Mouse (Mus musculus): ENCODE results near the gene Med29.
"Not testable (repeated sequence)": the region's sequence is repeated elsewhere in the genome, so short reads cannot be mapped to it uniquely, and the experiment has no call there.

Med29 gene

GRCm38 (mm10) chr7:28398000-28398399 is 5.5 kb upstream of the Med29 start:
- DNase-seq (ENCODE audit: low spot score) = no peak

GRCm38 (mm10) chr7:28395425-28395824 is 2.9 kb upstream of the Med29 start:
- no peak for DNase-seq (ENCODE audit: low spot score)

- no peak for DNase-seq (ENCODE audit: low spot score)
Measured at GRCm38 (mm10) chr7:28393272-28393951, 904 bp upstream of the Med29 start.

GRCm38 (mm10) chr7:28390331-28390730 is 2.2 kb downstream of the Med29 start:
- DNase-seq (ENCODE audit: low spot score) = no peak

DNA sequence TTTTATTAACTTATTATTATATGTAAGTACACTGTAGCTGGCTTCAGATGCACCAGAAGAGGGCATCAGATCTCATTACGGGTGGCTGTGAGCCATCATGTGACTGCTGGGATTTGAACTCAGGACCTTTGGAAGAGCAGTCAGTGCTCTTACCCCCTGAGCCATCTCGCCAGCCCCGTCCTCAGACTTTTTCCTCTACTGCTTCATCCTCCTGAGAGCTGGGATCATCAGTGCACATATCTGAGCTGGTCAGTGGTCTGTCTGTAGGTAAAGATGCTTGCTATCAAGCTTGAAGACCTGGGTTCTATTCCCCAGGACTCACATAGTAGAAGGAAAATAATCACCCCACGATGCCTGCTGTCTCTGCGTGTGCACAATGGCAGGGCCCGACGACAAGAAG is 5.1 kb downstream of the Med29 start:
- not testable (repeated sequence) for DNase-seq (ENCODE audit: low spot score)

DNA sequence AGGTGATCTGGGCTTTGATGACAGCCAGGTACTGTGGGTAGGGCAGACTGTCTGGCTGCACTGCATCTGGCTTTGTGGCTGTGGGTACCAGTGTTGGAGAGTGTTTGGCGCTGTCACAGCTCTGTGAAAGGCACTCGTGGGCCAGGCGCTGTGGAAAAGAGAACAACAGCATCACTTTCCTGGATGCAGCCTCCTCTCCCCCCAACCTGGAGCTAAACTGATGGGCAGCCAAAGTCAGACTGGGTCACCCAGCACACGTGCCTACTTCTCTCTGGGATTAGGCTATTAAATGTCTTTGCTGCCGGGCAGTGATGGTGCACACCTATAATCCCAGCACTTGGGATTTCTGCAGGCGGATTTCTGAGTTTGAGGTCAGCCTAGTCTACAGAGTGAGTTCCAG is 5.6 kb downstream of the Med29 start:
- DNase-seq (ENCODE audit: low spot score) = not testable (repeated sequence)

DNA sequence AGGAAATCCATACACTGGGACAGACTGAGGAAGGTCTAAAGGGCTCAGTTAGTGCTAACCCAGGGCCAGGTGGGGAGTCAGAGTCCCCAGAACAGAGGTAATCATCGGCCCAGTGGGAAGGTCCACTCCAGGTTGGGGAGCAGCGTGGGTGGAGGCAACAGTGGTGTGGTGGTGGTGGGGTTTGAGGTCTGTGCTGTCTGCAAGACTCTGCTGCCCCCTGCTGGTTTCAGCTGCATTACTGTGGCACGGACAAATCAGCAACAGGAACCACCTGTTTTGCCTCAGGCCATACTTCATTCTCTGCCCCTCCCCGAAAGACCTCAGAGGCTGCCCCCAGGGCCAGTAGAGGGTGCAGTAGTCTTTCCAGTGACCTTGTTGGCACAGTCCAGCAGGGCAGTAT is 6.0 kb downstream of the Med29 start:
- DNase-seq (ENCODE audit: low spot score) = peak; percentile 60

GRCm38 (mm10) chr7:28386007-28386406 is 6.5 kb downstream of the Med29 start:
- DNase-seq (ENCODE audit: low spot score) = no peak

- DNase-seq (ENCODE audit: low spot score) = no peak
Measured at GRCm38 (mm10) chr7:28385196-28385595, 7.3 kb downstream of the Med29 start.

DNA sequence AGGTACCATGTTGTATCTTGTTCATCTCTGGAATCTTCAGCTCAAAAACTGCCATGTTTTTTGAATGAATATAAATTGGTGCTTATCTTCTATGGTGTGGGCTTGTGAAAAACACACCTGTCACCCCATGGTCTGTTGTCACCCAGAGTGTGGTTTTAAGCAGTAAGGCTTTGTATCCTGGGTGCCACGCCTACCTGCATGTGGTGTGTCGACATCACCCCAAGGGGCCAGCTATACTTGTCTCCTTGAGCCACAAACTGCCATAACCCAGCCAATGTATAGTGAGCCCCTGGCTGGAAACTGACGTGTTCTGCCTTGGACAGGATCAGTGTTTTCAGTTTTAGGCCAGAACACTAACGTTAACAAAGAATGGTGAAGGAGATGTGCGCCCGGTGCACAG is 8.3 kb downstream of the Med29 start:
- no peak for DNase-seq (ENCODE audit: low spot score)

DNA sequence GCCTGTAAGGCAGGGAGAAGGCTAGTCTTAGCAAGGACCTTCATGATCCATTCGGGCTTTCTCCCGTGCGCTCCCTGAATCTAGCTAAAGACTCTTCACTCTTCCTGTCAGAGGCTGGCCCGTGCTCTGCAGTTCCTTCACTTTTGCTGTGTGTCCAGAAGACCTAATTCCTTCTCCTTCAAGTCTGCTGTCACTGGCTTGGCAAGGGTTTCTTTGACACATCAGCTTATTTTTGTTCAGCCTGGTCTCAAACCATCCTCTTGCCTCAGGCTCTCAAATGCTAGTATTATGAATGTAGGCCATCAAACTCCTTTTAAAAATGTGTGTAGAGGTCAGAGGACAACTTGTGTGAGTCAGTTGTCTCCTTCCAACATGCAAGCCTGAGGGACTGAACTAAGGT is 8.9 kb downstream of the Med29 start:
- no peak for DNase-seq (ENCODE audit: low spot score)

DNA sequence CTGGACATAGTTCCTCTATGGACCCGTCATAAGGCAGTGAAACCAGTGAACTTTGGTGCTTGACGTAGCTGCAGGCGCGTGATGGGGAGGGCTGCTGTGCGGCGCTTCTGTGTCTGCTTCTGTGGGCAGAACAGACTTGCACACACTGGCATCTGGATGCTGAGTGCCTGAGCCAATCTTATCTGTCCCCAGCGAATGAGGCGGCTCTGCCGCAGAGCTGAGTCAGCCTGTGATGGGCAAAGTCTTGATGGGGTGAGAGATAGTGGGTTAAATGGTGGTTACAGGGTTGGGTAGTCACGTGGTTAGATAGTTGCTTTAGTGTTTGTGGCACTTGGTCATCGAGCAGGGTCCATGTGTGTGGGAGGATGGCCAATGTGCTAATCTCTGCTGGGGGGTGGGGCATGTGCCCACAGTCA is 9.5 kb downstream of the Med29 start:
- DNase-seq (ENCODE audit: low spot score) = no peak

DNA sequence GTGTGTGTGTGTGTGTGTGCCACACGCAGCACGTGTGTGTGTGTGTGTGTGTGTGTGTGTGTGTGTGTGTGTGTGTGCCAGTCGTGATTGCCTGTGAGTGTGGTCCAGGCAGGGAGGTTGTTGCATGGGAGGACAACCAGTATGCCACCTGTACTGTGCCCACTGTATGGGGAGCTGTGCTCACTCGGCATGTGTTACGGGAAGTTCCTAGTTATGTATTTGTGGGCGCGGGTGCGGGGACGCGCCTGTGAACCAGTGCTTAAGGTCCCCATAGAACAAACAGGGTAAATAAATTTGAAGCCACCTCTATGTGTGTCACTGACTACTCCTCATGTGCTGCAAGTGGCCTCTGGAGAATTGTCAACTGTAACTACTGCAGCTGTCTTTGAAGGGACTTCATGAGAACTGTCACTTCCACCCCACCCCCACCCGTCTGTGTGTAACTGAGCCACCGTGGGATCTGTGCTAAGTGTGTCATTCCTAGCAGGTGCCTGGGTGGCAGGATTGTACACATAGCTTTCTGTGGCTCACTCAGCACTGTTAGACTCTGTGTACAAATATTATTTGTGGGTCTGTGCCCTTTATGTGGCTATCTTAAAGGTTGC is 10.1 kb downstream of the Med29 start:
- DNase-seq (ENCODE audit: low spot score) = no peak

DNA sequence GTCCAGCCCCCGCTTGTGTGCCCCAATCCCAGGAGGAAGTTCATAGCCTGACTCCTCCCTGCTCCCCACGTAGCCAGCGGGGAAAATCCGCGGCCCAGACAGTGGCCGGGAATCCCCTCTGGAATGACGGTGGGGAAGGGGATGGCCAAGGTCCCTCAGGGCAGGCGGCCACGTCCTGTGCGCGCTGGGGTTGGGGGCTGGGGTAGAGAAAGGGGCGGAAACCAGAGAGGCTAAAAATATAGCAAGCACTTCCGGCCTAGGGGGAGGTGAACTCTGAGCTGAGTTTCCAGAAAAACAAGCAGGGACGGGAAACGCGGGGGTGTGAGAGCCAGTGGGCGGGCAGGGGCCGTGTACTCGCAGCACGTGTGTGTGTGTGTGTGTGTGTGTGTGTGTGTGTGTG is 10.6 kb downstream of the Med29 start:
- peak; percentile 72 for DNase-seq (ENCODE audit: low spot score)

GRCm38 (mm10) chr7:28381017-28381790 is 11.3 kb downstream of the Med29 start:
- DNase-seq (ENCODE audit: low spot score) = no peak

DNA sequence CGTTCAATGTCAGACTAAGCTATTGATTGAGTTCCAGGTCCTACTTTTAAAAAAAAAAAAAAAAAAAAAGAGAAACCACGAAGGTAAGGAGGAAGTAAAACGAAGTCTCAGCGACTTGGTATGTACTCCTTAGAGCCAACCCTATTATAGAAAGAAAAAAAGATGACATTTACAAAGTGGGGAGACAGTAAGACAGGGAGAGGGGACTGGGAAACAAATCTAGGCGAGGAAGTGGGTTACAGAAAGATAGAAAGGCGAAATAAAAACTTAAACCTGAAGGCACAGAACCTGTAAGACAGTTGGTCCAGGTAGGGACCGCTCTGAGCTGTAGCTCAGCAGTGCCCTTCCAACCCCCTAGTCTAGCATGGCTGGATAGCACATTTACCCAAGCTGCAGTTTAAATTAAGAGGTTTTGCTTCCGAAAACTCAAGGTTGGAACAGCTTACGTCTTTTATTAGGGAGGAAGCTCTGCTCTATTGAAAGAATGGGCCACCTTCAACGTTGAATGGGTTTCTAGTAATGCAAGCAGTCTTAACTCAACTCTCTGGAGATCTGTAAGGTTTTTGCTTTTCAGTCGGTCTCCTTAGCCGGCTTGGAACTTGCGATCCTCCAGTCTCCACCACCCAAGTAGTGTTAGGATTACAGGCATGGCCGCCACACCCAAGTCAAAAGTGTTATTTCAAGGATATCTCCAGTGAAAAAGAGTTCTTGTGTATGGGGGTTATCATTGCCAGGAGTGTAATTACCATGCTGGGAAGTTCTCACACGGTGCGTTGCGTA is 12.1 kb downstream of the Med29 start, which contains the start of gene Zfp36:
Zfp36 (minus strand) TSS at position 17 of the 780 bp plus-strand sequence.
- no peak for DNase-seq (ENCODE audit: low spot score)

- DNase-seq (ENCODE audit: low spot score) = peak; percentile 93
Measured at GRCm38 (mm10) chr7:28378769-28379651, 13.5 kb downstream of the Med29 start.

- no peak for DNase-seq (ENCODE audit: low spot score)
Measured at GRCm38 (mm10) chr7:28378066-28378690, 14.3 kb downstream of the Med29 start.

- DNase-seq (ENCODE audit: low spot score) = no peak
Measured at GRCm38 (mm10) chr7:28377190-28378065, 15.1 kb downstream of the Med29 start.

All from ovary, postnatal 10 days (tissue).